Mouse (Mus musculus) liver, postnatal 0 days (tissue): ENCODE data around the gene Opa3.

ENCODE experiments used
- CTCF ChIP-seq: sonication (generic); IDR thresholded peaks from 2 replicates; pipeline ENCODE4 v1.5.1; 2016; ENCODE audit warnings: antibody characterized with exemption, low read depth
- EP300 ChIP-seq: IDR thresholded peaks from 2 replicates; pipeline ENCODE4 v1.6.1; 2016; ENCODE audit warnings: antibody characterized with exemption, low read depth, mild to moderate bottlenecking

DNA sequence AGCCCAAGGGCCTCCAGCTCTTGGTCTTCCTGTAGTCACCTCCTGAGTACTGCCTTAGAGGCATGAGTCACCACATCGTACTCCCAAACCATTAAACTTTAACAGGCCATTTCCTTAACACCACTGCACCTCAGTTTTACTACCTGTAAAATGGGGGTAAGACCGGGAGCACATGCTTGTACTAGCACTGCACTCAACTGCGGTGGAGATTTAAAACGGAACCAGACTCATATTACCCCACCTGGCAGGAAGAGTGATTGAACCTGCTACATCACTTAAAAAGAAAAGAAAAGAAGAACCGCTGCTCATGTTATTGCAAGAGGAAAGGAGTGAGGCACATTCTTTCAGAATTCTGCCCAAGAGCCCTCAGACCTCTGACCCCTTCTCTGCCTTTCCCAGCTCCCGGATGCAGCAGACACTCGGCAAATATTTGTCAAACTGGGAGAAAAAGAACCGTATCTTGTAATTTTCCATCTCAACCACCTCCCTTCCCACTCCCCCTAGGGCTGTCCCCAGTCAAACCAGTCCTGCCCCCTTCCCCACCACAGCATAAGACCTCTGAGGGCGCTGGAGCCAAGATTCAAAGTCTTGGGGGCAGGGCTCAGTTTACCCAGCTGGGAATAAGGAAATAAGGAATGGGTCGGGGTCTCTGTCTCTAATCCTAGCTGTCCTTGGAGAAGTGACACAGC lies 41.0 kb downstream of the Opa3 start:
- TF ChIP-seq CTCF (no peak), EP300 (no peak)
